Mouse (Mus musculus): ENCODE measurements at regions not wholly inside any gene's neighbourhood (a gene's known extent, or its start where the extent isn't known, plus 50 kb on each side); places are given as distances from the start of the nearest gene placed in this dataset.

GRCm38 (mm10) chr2:178674621-178675020 is 244.3 kb downstream of the Cdh26 start:
- Histone ChIP-seq H3K4me2 (no peak overlapping the region), H3K4me1 (ENCODE audit: insufficient read depth) (no peaks in the 10 kb centered on the region), H3K27me3 (ENCODE audit: insufficient read depth, low read length) (0 out of 2 replicates have a peak, but pooled peaks cover 2% of the 10 kb centered on the region), H3K9me3 (ENCODE audit: low read depth, low read length) (no peaks in the 10 kb centered on the region), H3K36me3 (ENCODE audit: insufficient read depth) (no peaks in the 10 kb centered on the region), H3K27ac (ENCODE audit: low read depth) (no peak overlapping the region), H3K4me3 (ENCODE audit: low read depth, low read length) (no peak overlapping the region), H3K9ac (no peak overlapping the region)
- peak; percentile 51; the same call in 1 of the 2 replicates for ATAC-seq (ENCODE audit: insufficient read depth)
- WGBS = 61% methylated on average over 4 of the region's 4 CpGs
- peak; percentile 71 for DNase-seq
- TF ChIP-seq CTCF (IDR thresholded peaks at IDR 0.05; ENCODE audit: low read depth) = no peak

GRCm38 (mm10) chr2:178676970-178677369 is 246.6 kb downstream of the Cdh26 start:
- Histone ChIP-seq H3K4me2 (no peak overlapping the region), H3K36me3 (ENCODE audit: insufficient read depth) (no peaks in the 10 kb centered on the region), H3K9ac (no peak overlapping the region), H3K4me3 (ENCODE audit: low read depth, low read length) (no peak overlapping the region), H3K9me3 (ENCODE audit: low read depth, low read length) (no peaks in the 10 kb centered on the region), H3K4me1 (ENCODE audit: insufficient read depth) (no peaks in the 10 kb centered on the region), H3K27me3 (ENCODE audit: insufficient read depth, low read length) (0 out of 2 replicates have a peak, but pooled peaks cover 2% of the 10 kb centered on the region), H3K27ac (ENCODE audit: low read depth) (no peak overlapping the region)
- DNase-seq = no peak
- WGBS = 70% methylated on average over 10 of the region's 10 CpGs
- no peak for ATAC-seq (ENCODE audit: insufficient read depth)
- TF ChIP-seq CTCF (IDR thresholded peaks at IDR 0.05; ENCODE audit: low read depth) = no peak

- H3K9me3 ChIP-seq (ENCODE audit: low read depth, low read length) = no peaks in the 10 kb centered on the region
- 0 out of 2 replicates have a peak, but pooled peaks cover 2% of the 10 kb centered on the region for H3K27me3 ChIP-seq (ENCODE audit: insufficient read depth, low read length)
- H3K36me3 ChIP-seq (ENCODE audit: insufficient read depth) = no peaks in the 10 kb centered on the region
- ATAC-seq (ENCODE audit: insufficient read depth) (no peak), DNase-seq (no peak)
- no peak for TF ChIP-seq CTCF (IDR thresholded peaks at IDR 0.05; ENCODE audit: low read depth)
- no peak overlapping the region for H3K9ac ChIP-seq
- H3K4me2 ChIP-seq = no peak overlapping the region
- WGBS = 60% methylated on average over 3 of the region's 3 CpGs
- H3K4me1 ChIP-seq (ENCODE audit: insufficient read depth) = no peaks in the 10 kb centered on the region
- no peak overlapping the region for H3K4me3 ChIP-seq (ENCODE audit: low read depth, low read length)
- no peak overlapping the region for H3K27ac ChIP-seq (ENCODE audit: low read depth)
These were observed 250.0 kb downstream of the Cdh26 start for GRCm38 (mm10) chr2:178680368-178680767.

- no peaks in the 10 kb centered on the region for H3K27me3 ChIP-seq (ENCODE audit: insufficient read depth, low read length)
- no peaks in the 10 kb centered on the region for H3K4me1 ChIP-seq (ENCODE audit: insufficient read depth)
- H3K9ac ChIP-seq = no peak overlapping the region
- no peaks in the 10 kb centered on the region for H3K9me3 ChIP-seq (ENCODE audit: low read depth, low read length)
- no peak for DNase-seq
- no peak for ATAC-seq (ENCODE audit: insufficient read depth)
- no peak overlapping the region for H3K4me3 ChIP-seq (ENCODE audit: low read depth, low read length)
- no peak overlapping the region for H3K4me2 ChIP-seq
- TF ChIP-seq CTCF (IDR thresholded peaks at IDR 0.05; ENCODE audit: low read depth) = no peak
- no peak overlapping the region for H3K27ac ChIP-seq (ENCODE audit: low read depth)
- WGBS = 57% methylated on average over 9 of the region's 9 CpGs
- no peaks in the 10 kb centered on the region for H3K36me3 ChIP-seq (ENCODE audit: insufficient read depth)
These were observed 254.0 kb downstream of the Cdh26 start for GRCm38 (mm10) chr2:178684026-178684958.

- Histone ChIP-seq H3K27ac (ENCODE audit: low read depth) (no peak overlapping the region), H3K36me3 (ENCODE audit: insufficient read depth) (no peaks in the 10 kb centered on the region), H3K9me3 (ENCODE audit: low read depth, low read length) (no peaks in the 10 kb centered on the region), H3K9ac (no peak overlapping the region), H3K4me2 (no peak overlapping the region), H3K4me3 (ENCODE audit: low read depth, low read length) (no peak overlapping the region), H3K27me3 (ENCODE audit: insufficient read depth, low read length) (no peaks in the 10 kb centered on the region), H3K4me1 (ENCODE audit: insufficient read depth) (no peaks in the 10 kb centered on the region)
- 91% methylated on average over 5 of the region's 5 CpGs for WGBS
- no peak for TF ChIP-seq CTCF (IDR thresholded peaks at IDR 0.05; ENCODE audit: low read depth)
- no peak for DNase-seq
- no peak for ATAC-seq (ENCODE audit: insufficient read depth)
These were observed 254.9 kb downstream of the Cdh26 start for GRCm38 (mm10) chr2:178685211-178685610.

GRCm38 (mm10) chr2:178686167-178686601 is 255.9 kb downstream of the Cdh26 start:
- WGBS = 67% methylated on average over 7 of the region's 7 CpGs
- no peak overlapping the region for H3K9ac ChIP-seq
- no peak for DNase-seq
- no peaks in the 10 kb centered on the region for H3K9me3 ChIP-seq (ENCODE audit: low read depth, low read length)
- no peak overlapping the region for H3K4me3 ChIP-seq (ENCODE audit: low read depth, low read length)
- no peak for TF ChIP-seq CTCF (IDR thresholded peaks at IDR 0.05; ENCODE audit: low read depth)
- ATAC-seq (ENCODE audit: insufficient read depth) = no peak
- no peak overlapping the region for H3K27ac ChIP-seq (ENCODE audit: low read depth)
- no peaks in the 10 kb centered on the region for H3K27me3 ChIP-seq (ENCODE audit: insufficient read depth, low read length)
- no peak overlapping the region for H3K4me2 ChIP-seq
- H3K36me3 ChIP-seq (ENCODE audit: insufficient read depth) = no peaks in the 10 kb centered on the region
- H3K4me1 ChIP-seq (ENCODE audit: insufficient read depth) = no peaks in the 10 kb centered on the region

- H3K4me2 ChIP-seq = no peak overlapping the region
- H3K4me3 ChIP-seq (ENCODE audit: low read depth, low read length) = no peak overlapping the region
- H3K36me3 ChIP-seq (ENCODE audit: insufficient read depth) = no peaks in the 10 kb centered on the region
- H3K9me3 ChIP-seq (ENCODE audit: low read depth, low read length) = no peaks in the 10 kb centered on the region
- H3K4me1 ChIP-seq (ENCODE audit: insufficient read depth) = no peaks in the 10 kb centered on the region
- H3K27me3 ChIP-seq (ENCODE audit: insufficient read depth, low read length) = no peaks in the 10 kb centered on the region
- no peak for TF ChIP-seq CTCF (IDR thresholded peaks at IDR 0.05; ENCODE audit: low read depth)
- 67% methylated on average over 6 of the region's 6 CpGs for WGBS
- H3K27ac ChIP-seq (ENCODE audit: low read depth) = no peak overlapping the region
- DNase-seq (no peak), ATAC-seq (ENCODE audit: insufficient read depth) (no peak)
- H3K9ac ChIP-seq = no peak overlapping the region
These were observed 258.3 kb downstream of the Cdh26 start for GRCm38 (mm10) chr2:178688586-178688985.
